Mouse (Mus musculus): ENCODE data around the gene Tbc1d4.

DNA sequence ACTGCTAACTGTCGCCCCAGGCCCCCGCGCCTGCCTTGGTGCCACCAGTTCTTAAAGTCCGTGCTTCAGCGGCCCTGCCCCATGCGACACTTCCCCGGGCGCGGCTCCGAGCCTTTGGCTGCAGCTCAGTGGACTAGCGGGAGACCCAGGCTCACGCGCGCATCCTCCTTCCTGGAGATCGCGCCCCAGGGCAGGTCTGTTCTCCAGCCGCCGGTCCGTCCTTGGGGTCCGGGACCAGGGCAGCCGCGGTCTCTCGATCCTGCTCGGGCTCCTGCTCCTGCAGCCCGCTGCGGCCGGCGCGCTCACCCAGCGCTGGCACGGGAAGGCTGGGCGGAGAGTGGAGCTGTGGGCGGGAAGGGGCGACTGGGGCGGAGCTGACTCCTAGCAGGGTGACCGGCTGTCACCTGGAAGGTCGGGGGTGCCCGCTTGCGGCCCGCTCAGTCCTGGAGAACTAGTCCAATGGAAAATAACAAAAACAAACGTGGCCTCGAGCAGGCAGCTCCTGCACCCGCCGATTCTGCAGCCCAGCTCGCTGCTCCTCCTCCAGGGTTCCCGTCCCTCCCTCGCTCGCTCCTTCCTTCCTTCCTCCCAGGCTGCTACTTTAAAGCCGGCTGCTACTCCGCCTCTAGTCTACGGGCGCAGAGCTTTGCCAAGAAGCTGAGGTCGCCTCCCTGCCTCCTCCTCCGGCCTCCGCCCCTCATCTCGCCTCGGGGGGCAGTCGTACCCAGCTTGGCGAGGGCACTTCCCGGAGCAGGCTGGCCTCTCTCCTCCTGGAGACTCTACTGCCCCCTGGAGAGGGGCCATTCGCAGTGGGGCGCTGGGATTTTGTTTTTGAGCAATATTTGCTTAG is at the start of gene Tbc1d4:
- TF ChIP-seq POLR2A (IDR thresholded peaks at IDR 0.05; ENCODE audit: borderline replicate concordance, extremely low read depth, low read depth, low read length) (peak; percentile 33; the same call in 1 of the 2 replicates), CTCF (IDR thresholded peaks at IDR 0.05; ENCODE audit: insufficient read depth, low read length) (peak; percentile 54)

All from lung, adult 2 months (tissue).